Mouse (Mus musculus) layer of hippocampus, adult 18-20 months (tissue): ENCODE measurements at regions not wholly inside any gene's neighbourhood (a gene's known extent, or its start where the extent isn't known, plus 50 kb on each side); places are given as distances from the start of the nearest gene placed in this dataset.

ENCODE experiments used
- DNase-seq, 2 experiments: peaks; one replicate each; pipeline ENCODE4 v3.0.0; 2022; ENCODE audit warnings: low spot score in 2 of 2

DNA sequence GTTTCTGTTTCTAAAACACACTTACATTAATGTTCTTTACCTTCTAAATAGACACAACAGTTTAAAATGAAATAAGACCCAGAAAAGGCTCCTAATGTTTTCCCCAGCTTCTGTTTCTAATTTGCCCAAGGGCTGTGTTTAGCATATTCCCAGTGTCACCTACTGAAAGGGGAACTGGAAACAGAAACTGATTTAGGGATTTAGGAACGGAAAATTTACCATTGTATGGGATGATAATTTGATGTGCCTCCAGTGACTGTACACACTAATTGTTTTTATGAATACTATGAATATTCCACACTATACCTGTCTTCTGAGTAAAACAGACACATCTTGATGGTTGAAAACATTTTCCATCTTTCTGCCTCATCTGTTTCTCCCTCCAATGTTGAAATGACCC, 728.0 kb upstream of the Cited2 start:
- DNase-seq, result no peak

DNA sequence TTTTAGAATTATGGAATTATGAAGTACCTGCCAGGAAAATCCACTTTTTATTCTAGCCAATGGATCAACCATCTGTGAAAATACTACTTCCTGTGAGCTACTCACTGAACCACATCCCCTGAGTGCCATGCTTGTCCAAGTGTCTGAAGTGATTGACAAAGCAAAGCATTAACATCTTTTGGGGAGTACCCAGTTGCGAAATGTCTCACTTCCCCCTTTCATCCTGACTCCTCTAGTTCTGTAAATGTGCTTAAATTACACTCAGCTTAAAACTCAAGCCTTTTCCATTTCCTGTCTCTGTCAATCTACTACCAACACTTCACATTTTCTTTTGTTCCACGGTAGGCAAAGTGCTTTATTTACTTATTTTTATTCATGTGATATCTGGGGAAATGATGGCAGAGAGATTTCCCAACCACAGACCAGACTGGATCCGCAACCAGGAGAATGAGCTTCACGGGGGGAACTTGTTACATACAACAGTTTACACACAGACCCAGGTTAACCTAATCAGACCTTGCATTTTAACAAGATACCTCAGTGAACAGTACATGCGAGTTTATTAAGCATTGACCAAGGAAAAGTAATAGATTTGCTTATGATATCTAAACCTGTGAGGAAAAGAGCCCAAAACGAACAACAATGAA, 726.1 kb upstream of the Cited2 start:
- DNase-seq, result no peak

GRCm38 (mm10) chr10:17001320-17001719, 721.7 kb upstream of the Cited2 start:
- DNase-seq, result no peak

GRCm38 (mm10) chr10:17003123-17003849, 719.7 kb upstream of the Cited2 start:
- DNase-seq, result no peak

GRCm38 (mm10) chr10:17008683-17009082, 714.3 kb upstream of the Cited2 start:
- no peak for DNase-seq

DNA sequence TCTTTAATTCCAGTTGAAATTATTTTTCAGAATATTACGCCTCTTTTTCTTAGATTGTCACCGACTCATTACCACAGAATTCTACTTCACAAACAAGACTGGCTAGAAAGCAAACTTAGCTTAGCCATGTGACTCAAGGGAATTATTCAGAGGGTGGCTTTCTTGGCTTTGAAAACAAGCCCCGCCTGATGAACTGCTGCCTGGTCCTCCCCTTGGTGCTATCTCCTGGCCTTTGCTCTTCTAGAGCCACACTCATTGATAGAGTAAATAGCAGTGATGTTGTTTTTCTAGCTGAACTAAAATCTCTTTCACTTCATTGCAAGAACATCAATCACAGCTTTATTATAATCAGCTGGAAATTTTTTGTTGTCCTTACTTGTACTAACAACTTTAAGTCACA, 713.0 kb upstream of the Cited2 start:
- no peak for DNase-seq

DNA sequence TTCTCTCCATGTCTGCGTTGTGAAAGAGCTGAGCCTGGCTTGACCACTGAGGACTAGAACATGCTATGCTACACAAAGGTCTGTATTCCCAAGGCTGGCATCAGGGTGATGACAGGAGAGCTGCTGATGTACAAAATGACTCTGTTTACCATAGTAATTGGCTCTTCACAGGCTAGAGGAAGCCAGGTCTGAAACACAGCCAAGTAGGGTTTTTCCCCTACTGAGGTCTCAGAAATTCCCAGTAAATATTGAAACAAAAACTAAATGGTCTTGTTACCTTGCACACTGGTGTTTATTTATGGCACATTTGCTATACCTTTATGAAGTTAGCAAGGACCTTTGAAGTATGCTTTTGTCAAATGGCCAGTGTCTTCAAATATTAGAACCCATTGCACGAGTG, 711.1 kb upstream of the Cited2 start:
- DNase-seq, result no peak

- DNase-seq, result no peak
These were observed 710.5 kb upstream of the Cited2 start for GRCm38 (mm10) chr10:17012541-17012975.

GRCm38 (mm10) chr10:17014826-17015225, 708.2 kb upstream of the Cited2 start:
- DNase-seq, result peak in 1 of 2 experiments; percentile 10

DNA sequence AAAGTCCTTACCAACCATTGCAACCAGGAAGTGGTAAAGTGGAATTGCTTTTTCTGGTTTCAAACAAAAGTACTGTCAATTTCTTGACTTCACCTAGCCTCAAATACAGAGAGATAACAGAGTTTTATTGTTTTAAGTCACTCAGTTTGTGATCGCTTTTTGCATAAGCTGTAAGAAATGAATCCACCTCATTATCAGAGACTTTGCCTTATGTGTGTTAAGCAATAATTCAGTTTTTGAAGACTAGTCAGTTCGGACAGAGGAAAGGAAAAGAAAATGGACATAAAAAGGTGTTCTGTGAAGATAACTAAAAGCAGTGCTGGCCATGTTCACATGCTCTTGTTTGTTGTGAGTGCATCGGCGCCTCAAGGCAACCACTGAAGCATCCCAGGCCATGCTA, 706.2 kb upstream of the Cited2 start:
- DNase-seq, result no peak

DNA sequence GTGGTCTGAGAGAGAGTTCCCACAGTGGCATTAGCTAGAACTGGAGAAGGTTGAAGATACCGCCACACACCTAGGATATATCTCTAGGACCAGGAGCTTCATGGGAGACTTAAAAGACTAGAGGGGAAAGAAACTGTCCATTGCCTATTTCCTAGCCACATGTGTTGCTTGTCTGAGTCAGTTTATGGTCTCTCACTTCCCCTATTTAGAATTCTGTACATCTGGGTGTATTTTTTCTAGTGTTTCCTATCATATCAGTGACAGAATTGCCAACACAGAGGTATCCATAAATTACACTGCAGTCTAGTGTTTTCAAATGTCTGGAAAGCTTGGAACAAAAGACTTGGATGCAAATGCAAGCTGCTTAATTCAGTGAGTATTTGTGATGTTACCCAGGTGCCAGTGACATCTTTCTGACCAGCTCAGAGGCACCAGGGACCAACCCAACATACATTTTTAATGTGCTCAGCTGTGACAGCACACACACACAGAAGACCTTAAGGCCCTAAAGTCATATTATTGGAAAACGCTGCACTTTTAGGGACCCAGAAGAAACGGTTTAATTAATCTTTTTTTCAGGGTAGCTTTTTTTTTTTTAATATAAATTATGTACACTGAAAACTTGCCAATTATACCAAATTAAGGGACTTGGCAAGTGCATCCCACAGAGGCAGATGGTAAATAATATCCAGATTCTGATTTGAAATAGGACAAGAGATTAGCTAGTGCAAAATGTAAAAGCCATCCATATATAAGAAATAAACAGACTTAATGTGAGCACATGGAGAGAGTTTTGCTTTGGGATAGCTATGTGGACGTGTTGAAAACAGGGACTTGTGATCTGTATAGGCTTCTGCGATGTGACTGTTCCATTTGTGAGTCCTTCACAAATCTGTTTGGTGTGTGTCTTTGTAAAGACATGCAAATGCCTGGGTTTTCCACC, 700.5 kb upstream of the Cited2 start:
- peak in 1 of 2 experiments; percentile 12 for DNase-seq

- peak in 1 of 2 experiments; percentile 41 for DNase-seq
These were observed 699.3 kb upstream of the Cited2 start for GRCm38 (mm10) chr10:17023571-17024293.

GRCm38 (mm10) chr10:17024294-17024665, 698.7 kb upstream of the Cited2 start:
- DNase-seq, result no peak

GRCm38 (mm10) chr10:17034892-17035775, 687.9 kb upstream of the Cited2 start:
- DNase-seq, result peak in 1 of 2 experiments; percentile 8

- no peak for DNase-seq
These were observed 684.6 kb upstream of the Cited2 start for GRCm38 (mm10) chr10:17038259-17039043.

- no peak for DNase-seq
These were observed 680.9 kb upstream of the Cited2 start for GRCm38 (mm10) chr10:17042090-17042489.

GRCm38 (mm10) chr10:17042973-17043372, 680.0 kb upstream of the Cited2 start:
- no peak for DNase-seq

DNA sequence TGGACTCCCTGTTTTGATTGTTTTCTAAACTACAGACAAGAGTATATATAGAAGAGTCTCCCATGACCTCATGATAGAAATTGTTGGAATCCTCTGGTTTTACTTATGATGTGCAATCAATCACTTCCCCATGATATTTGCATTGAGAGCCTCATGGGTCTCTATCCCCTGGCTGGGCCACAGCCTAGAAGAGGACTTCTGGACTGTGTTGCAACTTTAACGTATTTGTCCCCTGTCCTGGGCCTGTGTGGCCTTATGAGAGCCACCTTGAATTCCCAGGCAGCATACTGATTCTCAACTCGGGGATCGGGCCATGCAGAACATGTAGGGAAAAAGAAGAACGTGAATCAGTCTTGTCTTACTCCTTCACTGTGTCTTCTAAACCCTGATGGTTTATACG, 676.3 kb upstream of the Cited2 start:
- DNase-seq, result no peak

DNA sequence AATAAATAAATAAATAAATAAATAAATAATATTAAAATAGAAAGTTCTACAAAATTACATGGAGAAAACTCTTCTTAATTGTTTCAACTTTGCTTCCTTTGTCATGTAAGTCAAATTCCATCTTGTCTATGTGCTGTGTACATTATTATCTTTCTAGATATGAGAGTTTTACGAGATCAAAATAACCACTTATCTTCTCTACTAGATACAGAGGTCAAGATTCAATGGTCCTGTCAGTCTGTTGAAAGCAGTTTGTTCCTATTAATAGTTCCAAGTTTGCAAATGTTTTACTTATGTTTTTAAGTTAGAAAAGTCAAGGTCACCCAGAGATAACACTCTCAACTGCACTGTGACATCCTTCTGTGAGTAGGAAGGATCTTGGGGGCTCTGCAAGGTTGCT, 650.1 kb upstream of the Cited2 start:
- no peak for DNase-seq
